Mouse (Mus musculus) spleen, postnatal 36 days (tissue): ENCODE results near the gene Ezh1.

Experiments
- DNase-seq, 2 experiments: peaks; one replicate each; pipeline ENCODE4 v3.0.0; 2022; ENCODE audit warnings: low spot score in 2 of 2, mixed read lengths in 1 of 2

Gene Ezh1

GRCm38 (mm10) chr11:101143338-101144225, 82.7 kb downstream of the Ezh1 start:
- DNase-seq = peak; percentile 65 to 66

- DNase-seq = no peak
These were observed 83.9 kb downstream of the Ezh1 start for GRCm38 (mm10) chr11:101142215-101142967.
